Mouse (Mus musculus) testis, adult 2 months (tissue): ENCODE measurements around the gene Tes. TPM values are rescaled to one million over a fixed set of nuclear protein-coding genes. Genes with fewer than 3 reads are reported as not detected.

Source experiments
- H3K27ac ChIP-seq: fragments of 200-500 bp; 2 replicates; pipeline ENCODE4 v1.5.1; 2012; ENCODE audit warnings: low read depth, low read length; ENCODE audit not compliant: control insufficient read depth, insufficient read depth
- H3K27me3 ChIP-seq: fragments of 200-500 bp; 2 replicates; pipeline ENCODE4 v1.6.1; 2012; ENCODE audit warnings: mild to moderate bottlenecking, low read length, moderate library complexity; ENCODE audit not compliant: control insufficient read depth, insufficient read depth
- H3K36me3 ChIP-seq: fragments of 200-500 bp; 2 replicates; pipeline ENCODE4 v1.6.1; 2012; ENCODE audit warnings: mild to moderate bottlenecking, low read length; ENCODE audit not compliant: control insufficient read depth, insufficient read depth
- H3K4me1 ChIP-seq: fragments of 200-500 bp; 2 replicates; pipeline ENCODE4 v1.6.1; 2012; ENCODE audit warnings: low read length; ENCODE audit not compliant: control insufficient read depth, insufficient read depth
- H3K4me3 ChIP-seq: fragments of 200-500 bp; 2 replicates; pipeline ENCODE4 v1.5.1; 2012; ENCODE audit warnings: low read depth, mild to moderate bottlenecking, low read length, moderate library complexity, mixed read lengths; ENCODE audit not compliant: control insufficient read depth
- CTCF ChIP-seq: fragments of 200-500 bp; IDR thresholded peaks from 2 replicates; pipeline ENCODE4 v1.5.1; 2012; ENCODE audit warnings: low read depth, mild to moderate bottlenecking, inconsistent platforms, low read length, moderate library complexity; ENCODE audit not compliant: control insufficient read depth, insufficient read depth, insufficient replicate concordance
- POLR2A ChIP-seq: fragments of 200-500 bp; IDR thresholded peaks from 2 replicates; pipeline ENCODE4 v1.6.1; 2012; ENCODE audit warnings: low read depth, mild to moderate bottlenecking, inconsistent platforms, low read length, moderate library complexity; ENCODE audit not compliant: control insufficient read depth
- polyA plus RNA-seq: library from polyadenylated mRNA; depleted of rRNA; stranded (reverse); fragments of >200 nt; gene quantifications from 2 replicates; pipeline ENCODE4 v1.2.3, GENCODE M21; 2012

Gene Tes
- polyA plus RNA-seq, 1 experiment: 60.4 TPM

DNA sequence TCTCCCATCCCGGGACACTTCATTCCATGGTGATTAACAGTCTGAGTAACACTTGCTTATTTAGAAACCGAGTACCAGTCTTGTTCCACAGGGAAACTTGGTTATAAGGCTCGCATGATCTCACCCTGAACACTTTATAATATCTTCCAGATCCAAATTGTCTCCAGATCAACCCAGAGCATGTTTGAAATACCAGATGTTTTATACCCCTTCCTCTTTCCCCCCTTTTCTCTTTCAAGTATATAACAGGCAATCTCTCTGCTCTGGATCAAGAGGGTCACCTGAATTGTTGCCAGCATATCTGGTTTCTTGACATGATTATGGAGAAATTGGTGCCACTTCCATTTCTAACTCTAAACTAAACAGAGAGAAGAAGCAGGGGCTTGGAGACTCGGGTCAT lies 17.3 kb downstream of the Tes start:
- TF ChIP-seq POLR2A (no peak), CTCF (no peak)
- Histone ChIP-seq H3K4me1 (no peaks in the 10 kb centered on the region), H3K27ac (no peak overlapping the region), H3K36me3 (no peaks in the 10 kb centered on the region), H3K27me3 (no peaks in the 10 kb centered on the region), H3K4me3 (no peak overlapping the region)

DNA sequence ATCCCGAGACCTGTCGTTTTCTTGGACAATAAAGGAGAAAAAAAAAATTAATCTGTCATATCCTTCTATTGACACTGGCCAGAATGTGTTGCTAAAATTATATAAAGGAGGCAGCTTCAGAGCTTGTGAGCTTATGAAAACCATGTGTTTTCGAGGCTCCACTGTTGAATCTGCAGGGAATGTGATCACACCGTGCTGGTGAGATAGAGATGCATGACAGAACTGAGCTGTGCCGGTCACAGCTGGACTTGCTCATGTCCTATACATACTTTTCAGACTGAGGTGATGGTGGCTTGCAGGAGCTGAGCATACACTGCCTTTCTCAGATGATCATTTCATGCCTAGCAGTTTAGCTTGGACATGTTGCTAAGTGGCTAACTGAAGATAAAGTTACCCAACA lies 17.9 kb downstream of the Tes start:
- Histone ChIP-seq H3K4me1 (no peaks in the 10 kb centered on the region), H3K27ac (no peak overlapping the region), H3K27me3 (no peaks in the 10 kb centered on the region), H3K4me3 (no peak overlapping the region), H3K36me3 (no peaks in the 10 kb centered on the region)
- TF ChIP-seq POLR2A (no peak), CTCF (no peak)

DNA sequence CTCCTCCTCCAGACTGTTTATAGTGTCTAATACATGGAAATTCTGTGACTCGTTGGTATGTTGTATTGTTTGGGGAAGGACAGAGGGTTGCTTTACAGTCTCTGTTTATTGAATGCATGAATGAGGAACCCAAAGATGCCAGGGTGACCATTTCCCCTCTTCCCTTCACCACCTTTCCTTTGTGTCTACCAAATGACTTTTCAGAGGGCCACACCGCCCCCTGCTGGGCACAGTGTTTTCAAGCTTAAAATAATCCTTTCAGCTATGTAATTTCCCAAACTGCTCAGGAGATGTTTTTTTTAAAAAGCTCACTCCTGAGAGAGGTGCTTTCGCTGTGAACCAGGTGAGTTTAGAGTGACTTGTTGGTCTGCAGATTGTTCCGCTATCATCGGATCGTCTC lies 22.5 kb downstream of the Tes start:
- no peaks in the 10 kb centered on the region for H3K36me3 ChIP-seq
- no peaks in the 10 kb centered on the region for H3K27me3 ChIP-seq
- H3K4me1 ChIP-seq: no peaks in the 10 kb centered on the region
- TF ChIP-seq CTCF (peak; percentile 34; the same call in 1 of the 2 replicates), POLR2A (no peak)
- no peak overlapping the region for H3K27ac ChIP-seq
- H3K4me3 ChIP-seq: no peak overlapping the region

DNA sequence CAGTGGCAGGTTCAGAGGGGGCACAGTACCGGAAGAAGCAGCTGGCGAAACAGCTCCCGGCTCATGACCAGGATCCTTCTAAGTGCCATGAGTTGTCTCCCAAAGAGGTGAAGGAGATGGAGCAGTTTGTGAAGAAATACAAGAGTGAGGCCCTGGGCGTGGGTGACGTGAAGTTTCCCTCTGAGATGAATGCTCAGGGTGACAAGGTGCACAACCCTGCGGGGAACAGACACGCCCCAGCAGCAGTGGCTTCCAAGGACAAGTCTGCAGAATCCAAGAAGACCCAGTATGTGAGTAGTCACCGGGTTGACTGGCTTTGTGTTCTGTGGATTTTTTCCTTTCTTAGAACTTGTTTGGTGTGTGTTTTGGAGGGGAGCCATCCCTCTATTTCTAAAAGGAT lies 32.4 kb downstream of the Tes start:
- no peaks in the 10 kb centered on the region for H3K36me3 ChIP-seq
- no peaks in the 10 kb centered on the region for H3K27me3 ChIP-seq
- no peak for TF ChIP-seq POLR2A
- no peak for TF ChIP-seq CTCF
- no peaks in the 10 kb centered on the region for H3K4me1 ChIP-seq
- H3K4me3 ChIP-seq: no peak overlapping the region
- no peak overlapping the region for H3K27ac ChIP-seq

DNA sequence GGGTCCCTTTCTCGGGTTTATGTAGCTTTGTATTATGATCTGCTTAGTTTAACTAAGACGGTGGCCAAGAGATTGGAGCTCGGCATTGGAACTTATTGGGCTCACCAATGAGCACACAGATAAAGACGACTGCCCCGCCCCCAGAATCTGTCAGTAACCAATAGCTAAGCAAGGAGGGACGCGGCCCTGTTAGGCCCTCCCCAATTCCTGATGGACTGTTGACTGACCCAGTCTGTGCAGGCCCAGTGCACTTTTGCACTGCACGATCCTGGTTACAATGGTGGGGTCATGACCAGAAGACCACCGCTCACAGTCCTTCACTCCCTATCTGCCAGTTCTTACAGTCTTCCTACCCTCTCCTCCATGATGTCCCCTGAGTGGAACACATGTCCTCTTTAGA lies 33.6 kb downstream of the Tes start:
- no peaks in the 10 kb centered on the region for H3K36me3 ChIP-seq
- H3K27ac ChIP-seq: no peak overlapping the region
- TF ChIP-seq POLR2A (no peak), CTCF (no peak)
- no peaks in the 10 kb centered on the region for H3K27me3 ChIP-seq
- no peaks in the 10 kb centered on the region for H3K4me1 ChIP-seq
- H3K4me3 ChIP-seq: peak overlapping the region; percentile 30

DNA sequence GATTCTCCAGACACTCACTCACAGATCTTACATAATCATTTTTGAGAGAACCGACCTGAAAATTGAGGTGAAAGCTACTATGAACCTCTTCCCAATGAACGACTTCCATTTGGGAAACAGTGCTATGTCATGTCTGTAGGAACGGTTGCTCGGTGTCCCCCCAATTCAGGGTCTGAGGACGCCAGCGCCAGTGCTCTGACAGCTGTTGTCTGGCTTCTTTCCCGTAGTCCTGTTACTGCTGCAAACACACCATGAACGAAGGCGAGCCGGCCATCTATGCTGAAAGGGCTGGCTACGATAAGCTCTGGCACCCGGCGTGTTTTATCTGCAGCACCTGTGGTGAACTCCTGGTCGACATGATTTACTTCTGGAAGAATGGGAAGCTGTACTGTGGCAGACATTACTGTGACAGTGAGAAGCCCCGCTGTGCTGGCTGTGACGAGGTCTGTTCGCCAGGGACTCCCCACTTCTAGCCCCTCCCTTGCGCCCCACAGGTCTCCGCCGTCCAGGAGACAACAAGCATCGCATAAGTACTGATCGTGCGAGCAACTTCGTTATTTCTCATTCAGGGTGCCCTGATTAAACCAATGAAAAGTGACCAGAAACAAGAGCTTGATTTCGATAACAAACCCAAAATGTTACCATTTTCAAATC lies 34.7 kb downstream of the Tes start:
- Histone ChIP-seq H3K27me3 (no peaks in the 10 kb centered on the region), H3K36me3 (no peaks in the 10 kb centered on the region), H3K4me3 (no peak overlapping the region), H3K27ac (no peak overlapping the region), H3K4me1 (no peaks in the 10 kb centered on the region)
- TF ChIP-seq POLR2A (no peak), CTCF (no peak)

DNA sequence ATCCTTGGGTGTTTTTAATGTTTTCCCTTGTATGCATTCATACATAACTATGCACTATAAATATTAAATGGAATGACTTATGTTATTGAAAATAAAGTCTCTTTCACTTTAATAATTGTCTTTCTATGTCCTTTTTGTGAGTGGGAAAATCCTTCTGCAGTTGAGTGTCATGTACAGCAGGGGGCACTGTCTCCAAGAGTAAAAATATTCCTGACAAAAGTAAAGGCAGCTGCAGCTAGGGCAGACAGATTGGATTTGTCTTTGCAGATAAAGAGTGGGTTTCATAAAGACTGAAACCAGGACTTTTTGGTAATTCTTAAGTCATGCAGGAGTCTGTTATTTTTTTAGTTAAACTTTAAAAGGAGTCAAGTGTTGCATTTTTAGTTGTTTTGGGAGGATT lies 40.8 kb downstream of the Tes start:
- H3K27me3 ChIP-seq: no peaks in the 10 kb centered on the region
- H3K36me3 ChIP-seq: no peaks in the 10 kb centered on the region
- H3K4me3 ChIP-seq: no peak overlapping the region
- no peak overlapping the region for H3K27ac ChIP-seq
- H3K4me1 ChIP-seq: no peaks in the 10 kb centered on the region
- no peak for TF ChIP-seq POLR2A
- TF ChIP-seq CTCF: no peak

DNA sequence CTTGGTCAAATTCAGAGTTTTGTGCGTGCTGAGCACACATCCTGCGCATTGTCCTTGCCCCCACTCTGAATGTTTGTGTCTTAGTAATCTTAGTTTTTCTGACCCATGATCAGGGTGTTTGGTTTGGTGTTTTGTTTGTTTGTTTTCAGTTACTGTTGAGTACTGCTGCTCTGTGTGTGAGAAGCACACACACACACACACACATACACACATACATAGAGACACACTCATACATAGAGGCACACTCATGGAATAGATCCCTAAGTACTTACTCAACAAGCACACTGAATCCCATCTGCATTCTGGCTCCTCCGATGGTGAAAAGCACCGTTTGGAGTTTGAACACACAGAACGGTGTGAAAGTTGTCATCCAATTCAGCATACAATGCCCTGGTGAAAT lies 41.5 kb downstream of the Tes start:
- Histone ChIP-seq H3K27ac (no peak overlapping the region), H3K4me3 (no peak overlapping the region), H3K4me1 (no peaks in the 10 kb centered on the region), H3K27me3 (no peaks in the 10 kb centered on the region), H3K36me3 (no peaks in the 10 kb centered on the region)
- TF ChIP-seq CTCF (no peak), POLR2A (no peak)
